Mouse (Mus musculus) heart, postnatal 25 days (tissue): ENCODE measurements around the gene Pkig. TPM values are rescaled to one million over a fixed set of nuclear protein-coding genes. Genes with fewer than 3 reads are reported as not detected.
A peak's percentile ranks its signal among the peaks of the same experiment; 100 is the strongest.
"Not testable (repeated sequence)": the region's sequence is repeated elsewhere in the genome, so short reads cannot be mapped to it uniquely, and the experiment has no call there.

Experiments
- DNase-seq: peaks from one replicate; pipeline ENCODE4 v3.0.0; 2022; ENCODE audit warnings: low spot score
- intact Hi-C: fragments of 180-260 bp; cut with DNase I; formaldehyde crosslinking; loops from one replicate; pipeline ENCODE4 v1.15.1; 2025
- total RNA-seq, 2 experiments: library from RNA; stranded (reverse); gene quantifications; 2 replicates each; pipeline ENCODE4 v1.2.3; 2021

Gene Pkig
- total RNA-seq, 2 experiments from 2014 or later = 211 to 235 TPM

- no peak for DNase-seq
- intact Hi-C loops = loop anchor here (2.0 kb wide), 1 partner anchor 16 kb away; no protein-coding TSS in a partner anchor
These were observed 17.0 kb downstream of the Pkig start for GRCm38 (mm10) chr2:163675144-163675619.

- intact Hi-C loops = loop anchor here (2.0 kb wide), 1 partner anchor 15 kb away; no protein-coding TSS in a partner anchor
- no peak for DNase-seq
These were observed 17.5 kb downstream of the Pkig start for GRCm38 (mm10) chr2:163675662-163676061.

- intact Hi-C loops = no loop called here
- no peak for DNase-seq
These were observed 18.1 kb downstream of the Pkig start for GRCm38 (mm10) chr2:163676321-163676720.

GRCm38 (mm10) chr2:163676745-163677144 lies 18.6 kb downstream of the Pkig start:
- intact Hi-C loops = no loop called here
- DNase-seq = no peak

GRCm38 (mm10) chr2:163682344-163682743 lies 24.2 kb downstream of the Pkig start:
- DNase-seq = no peak
- intact Hi-C loops = no loop called here

GRCm38 (mm10) chr2:163685287-163685686 lies 27.1 kb downstream of the Pkig start:
- DNase-seq = no peak
- intact Hi-C loops = no loop called here

GRCm38 (mm10) chr2:163685761-163686200 lies 27.6 kb downstream of the Pkig start:
- DNase-seq = peak; percentile 52
- intact Hi-C loops = no loop called here

- DNase-seq = no peak
- intact Hi-C loops = no loop called here
These were observed 28.0 kb downstream of the Pkig start for GRCm38 (mm10) chr2:163686233-163686632.

- intact Hi-C loops = no loop called here
- no peak for DNase-seq
These were observed 28.7 kb downstream of the Pkig start for GRCm38 (mm10) chr2:163686886-163687285.

GRCm38 (mm10) chr2:163688377-163688776 lies 30.2 kb downstream of the Pkig start:
- DNase-seq, intact Hi-C loops: not testable (repeated sequence)

- intact Hi-C loops = loop anchor here (2.0 kb wide), 1 partner anchor 15 kb away; no protein-coding TSS in a partner anchor
- DNase-seq = no peak
These were observed 31.6 kb downstream of the Pkig start for GRCm38 (mm10) chr2:163689771-163690170.

GRCm38 (mm10) chr2:163690409-163691304 lies 32.5 kb downstream of the Pkig start:
- intact Hi-C loops = loop anchor here (2.0 kb wide), 1 partner anchor 16 kb away; no protein-coding TSS in a partner anchor

GRCm38 (mm10) chr2:163691846-163692605 lies 33.8 kb downstream of the Pkig start:
- DNase-seq = no peak
- intact Hi-C loops = loop anchor here (2.0 kb wide), 1 partner anchor 17 kb away; no protein-coding TSS in a partner anchor

More at GRCm38 (mm10) chr2:163690409-163691304, 32.5 kb downstream of the Pkig start:
- no peak for DNase-seq

GRCm38 (mm10) chr2:163692873-163693612 lies 34.9 kb downstream of the Pkig start:
- no peak for DNase-seq
- intact Hi-C loops = no loop called here

- intact Hi-C loops = no loop called here
- no peak for DNase-seq
These were observed 35.6 kb downstream of the Pkig start for GRCm38 (mm10) chr2:163693716-163694314.

- DNase-seq = no peak
- intact Hi-C loops = loop anchor here (5.0 kb wide), 1 partner anchor 34 kb away; no protein-coding TSS in a partner anchor
These were observed 38.6 kb downstream of the Pkig start for GRCm38 (mm10) chr2:163696763-163697162.

- DNase-seq = no peak
- intact Hi-C loops = loop anchor here (5.0 kb wide), 1 partner anchor 36 kb away; no protein-coding TSS in a partner anchor
These were observed 39.7 kb downstream of the Pkig start for GRCm38 (mm10) chr2:163697764-163698480.

- intact Hi-C loops = loop anchor here (5.0 kb wide), 1 partner anchor 37 kb away; no protein-coding TSS in a partner anchor
These were observed 41.0 kb downstream of the Pkig start for GRCm38 (mm10) chr2:163699078-163699780.

More at GRCm38 (mm10) chr2:163699078-163699780, 41.0 kb downstream of the Pkig start:
- DNase-seq = no peak
